Mouse (Mus musculus): ENCODE results near the gene Adcy6. TPM values are rescaled to one million over a fixed set of nuclear protein-coding genes. Genes with fewer than 3 reads are reported as not detected.
A peak's percentile ranks its signal among the peaks of the same experiment; 100 is the strongest.

The Adcy6 gene
- polyA plus RNA-seq, 1 experiment from 2014 or later: 10.7 TPM

DNA sequence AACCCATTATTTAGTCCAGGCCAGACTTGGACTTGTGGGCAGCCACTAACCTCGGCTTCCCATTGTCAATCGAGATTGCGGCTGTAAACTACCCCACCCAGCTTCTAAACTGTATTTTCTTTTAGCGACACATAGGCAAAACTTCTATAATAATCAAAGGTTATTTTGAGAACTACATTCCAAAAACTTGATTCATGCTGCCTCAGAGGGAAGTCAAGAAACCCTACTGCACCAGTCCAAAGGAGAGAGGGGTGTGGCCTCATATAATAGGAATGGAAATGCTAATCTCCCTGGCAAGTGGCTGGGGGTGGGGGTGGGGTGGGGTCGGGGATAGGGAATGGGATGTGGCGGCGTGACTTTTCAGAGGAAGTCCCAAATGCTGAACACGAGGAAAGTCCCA, 16.2 kb upstream of the Adcy6 start:
- ATAC-seq (ENCODE audit: low read depth): no peak
- Histone ChIP-seq H3K9ac (no peak overlapping the region), H3K27me3 (peaks cover 8% of the 10 kb centered on the region), H3K4me3 (no peak overlapping the region), H3K27ac (replicated peaks) (no peak overlapping the region), H3K4me2 (no peak overlapping the region), H3K4me1 (replicated peaks) (peaks cover 30% of the 10 kb centered on the region), H3K9me3 (no peaks in the 10 kb centered on the region), H3K36me3 (no peaks in the 10 kb centered on the region)
- 18% methylated on average over 8 of the region's 8 CpGs for WGBS

DNA sequence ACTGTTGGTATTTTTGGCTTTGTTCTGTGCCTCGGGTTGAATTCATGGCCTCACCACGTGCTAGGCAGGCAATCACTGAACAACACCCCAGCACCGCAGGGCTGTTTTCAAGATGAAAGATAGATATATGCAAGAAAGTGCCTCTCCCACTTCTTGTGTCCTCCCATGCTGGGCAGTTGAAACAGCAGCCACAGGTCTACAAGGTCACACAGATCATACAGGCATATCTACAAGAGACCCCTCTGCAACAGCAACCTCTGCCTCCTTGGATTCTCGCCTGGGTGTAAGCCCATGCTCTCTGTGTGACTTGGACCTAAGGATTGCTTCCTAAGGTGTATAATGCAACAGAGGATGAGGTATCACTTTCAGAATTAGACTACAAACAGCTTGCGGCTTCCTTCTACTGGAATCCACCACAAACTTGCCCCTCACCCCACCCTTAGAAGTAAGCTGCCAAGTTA, 13.5 kb upstream of the Adcy6 start:
- Histone ChIP-seq H3K27me3 (peaks cover 7% of the 10 kb centered on the region), H3K4me3 (no peak overlapping the region), H3K9me3 (no peaks in the 10 kb centered on the region), H3K4me1 (replicated peaks) (peaks cover 8% of the 10 kb centered on the region), H3K36me3 (no peaks in the 10 kb centered on the region), H3K27ac (replicated peaks) (no peak overlapping the region), H3K9ac (no peak overlapping the region), H3K4me2 (no peak overlapping the region)
- no peak for ATAC-seq (ENCODE audit: low read depth)
- 51% methylated on average over 5 of the region's 5 CpGs for WGBS

DNA sequence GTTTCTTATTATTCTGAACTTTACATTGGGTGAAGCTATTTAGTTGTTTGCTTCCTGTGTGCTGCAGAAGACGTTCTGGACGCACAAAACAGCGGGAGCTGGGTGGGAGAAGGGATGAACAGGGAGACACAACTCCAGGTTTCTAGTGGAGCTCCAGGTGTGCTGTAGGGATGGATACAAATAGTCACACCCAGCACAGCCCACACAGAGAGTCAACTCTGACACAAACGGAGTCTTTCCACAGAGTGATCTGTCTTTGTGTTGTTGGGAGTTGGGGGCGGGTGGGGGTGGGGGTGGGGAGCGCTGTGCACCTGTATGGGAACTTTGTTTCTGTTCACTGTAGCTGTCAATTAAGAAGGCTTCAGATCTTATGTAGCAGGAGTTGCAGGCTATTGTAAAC, 12.8 kb upstream of the Adcy6 start:
- H3K4me2 ChIP-seq: no peak overlapping the region
- H3K9me3 ChIP-seq: no peaks in the 10 kb centered on the region
- no peak overlapping the region for H3K4me3 ChIP-seq
- ATAC-seq (ENCODE audit: low read depth): no peak
- H3K27ac ChIP-seq (replicated peaks): no peak overlapping the region
- peaks cover 3% of the 10 kb centered on the region; the same call in 1 of the 2 replicates for H3K4me1 ChIP-seq (replicated peaks)
- peaks cover 10% of the 10 kb centered on the region for H3K27me3 ChIP-seq
- no peaks in the 10 kb centered on the region for H3K36me3 ChIP-seq
- WGBS: 15% methylated on average over 6 of the region's 6 CpGs
- H3K9ac ChIP-seq: no peak overlapping the region

DNA sequence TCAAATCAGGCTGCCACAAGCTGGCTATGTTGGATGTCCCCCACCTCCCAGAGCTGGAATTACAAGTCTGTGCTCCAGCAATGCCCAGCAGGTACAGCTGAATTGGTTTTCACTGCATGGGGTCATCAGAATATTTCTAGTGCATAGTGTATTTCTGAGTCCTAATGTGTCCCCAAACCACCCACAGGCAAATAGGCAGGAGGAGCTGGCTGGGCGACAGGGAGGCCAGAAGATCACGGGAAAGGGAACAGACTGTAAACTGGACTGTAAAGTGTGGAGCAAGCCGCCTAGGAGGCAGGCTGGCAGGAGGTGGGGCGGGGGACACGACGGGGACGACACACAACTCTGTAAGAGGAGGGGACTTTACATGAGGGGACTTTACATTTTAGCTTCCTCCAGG, 12.3 kb upstream of the Adcy6 start:
- H3K27ac ChIP-seq (replicated peaks): no peak overlapping the region
- no peaks in the 10 kb centered on the region for H3K9me3 ChIP-seq
- WGBS: 6% methylated on average over 7 of the region's 7 CpGs
- H3K36me3 ChIP-seq: no peaks in the 10 kb centered on the region
- H3K9ac ChIP-seq: peak overlapping the region; percentile 26; the same call in 1 of the 2 replicates
- H3K27me3 ChIP-seq: peaks cover 10% of the 10 kb centered on the region
- no peak overlapping the region for H3K4me2 ChIP-seq
- no peak overlapping the region for H3K4me3 ChIP-seq
- peaks cover 3% of the 10 kb centered on the region; the same call in 1 of the 2 replicates for H3K4me1 ChIP-seq (replicated peaks)
- no peak for ATAC-seq (ENCODE audit: low read depth)

DNA sequence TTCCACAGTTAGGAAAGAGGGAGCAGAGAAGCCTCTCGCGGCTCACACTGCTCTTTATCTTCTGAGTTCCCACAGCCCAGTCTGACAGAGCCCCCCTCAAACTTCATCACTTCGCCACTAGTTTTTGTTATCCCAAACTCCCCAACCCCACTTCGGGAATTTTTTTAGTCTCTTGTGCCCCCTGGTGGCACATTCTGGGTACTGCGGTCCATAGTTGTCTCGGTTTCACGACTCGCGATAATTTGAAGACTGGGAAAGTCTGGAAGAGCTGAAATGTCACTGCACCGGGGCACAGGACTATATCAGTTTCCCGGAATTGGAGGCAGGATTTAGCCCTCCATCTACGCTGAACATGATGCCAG, 7.3 kb upstream of the Adcy6 start:
- peaks cover 10% of the 10 kb centered on the region for H3K4me1 ChIP-seq (replicated peaks)
- H3K27ac ChIP-seq (replicated peaks): no peak overlapping the region
- WGBS: 1% methylated on average over 12 of the region's 12 CpGs
- 0 out of 2 replicates have a peak overlapping the region, but pooled peaks have one; percentile 34 for H3K9ac ChIP-seq
- peak; percentile 55; the same call in 1 of the 2 replicates for ATAC-seq (ENCODE audit: low read depth)
- no peaks in the 10 kb centered on the region for H3K36me3 ChIP-seq
- H3K27me3 ChIP-seq: peaks cover 10% of the 10 kb centered on the region
- H3K4me2 ChIP-seq: no peak overlapping the region
- no peaks in the 10 kb centered on the region for H3K9me3 ChIP-seq
- H3K4me3 ChIP-seq: no peak overlapping the region

DNA sequence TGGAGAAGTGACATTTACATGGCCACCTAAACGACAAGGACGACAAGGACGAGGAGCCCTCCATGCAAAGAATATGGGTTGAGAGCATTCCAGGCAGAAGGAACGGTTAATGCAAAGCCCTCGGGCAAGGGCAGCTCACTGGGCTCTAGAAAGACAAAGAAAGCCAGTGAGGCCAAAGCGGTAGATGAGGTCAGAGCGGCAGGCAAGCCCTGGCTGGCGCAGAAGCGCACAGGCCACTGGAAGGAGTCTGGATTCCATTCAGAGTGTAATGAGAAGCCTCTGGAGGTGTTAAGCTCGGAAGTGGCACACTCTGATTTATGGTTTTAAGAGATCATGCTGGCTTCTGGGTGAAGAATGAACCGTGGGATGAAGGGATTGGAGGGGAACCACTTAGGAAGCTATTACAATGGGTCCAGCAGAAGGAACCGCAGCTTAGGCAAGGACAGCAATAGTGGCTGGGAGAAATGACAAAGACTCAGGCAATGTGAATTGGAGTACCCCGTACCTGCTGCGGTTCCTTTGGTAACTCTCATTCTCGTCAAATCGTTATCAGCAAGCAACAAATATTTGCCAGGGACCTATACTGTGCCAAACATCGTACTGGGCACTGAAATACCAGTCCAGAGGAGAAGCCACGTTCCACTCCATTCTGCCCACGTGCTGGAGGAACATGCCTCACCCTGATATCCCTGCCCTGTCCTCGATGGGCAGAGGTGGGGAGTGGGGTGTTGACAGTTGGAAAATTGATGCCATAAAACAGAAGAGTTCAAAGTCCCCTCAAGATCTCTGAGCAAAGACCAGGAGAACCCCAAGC, 6.7 kb upstream of the Adcy6 start:
- ATAC-seq (ENCODE audit: low read depth): no peak
- H3K27ac ChIP-seq (replicated peaks): no peak overlapping the region

DNA sequence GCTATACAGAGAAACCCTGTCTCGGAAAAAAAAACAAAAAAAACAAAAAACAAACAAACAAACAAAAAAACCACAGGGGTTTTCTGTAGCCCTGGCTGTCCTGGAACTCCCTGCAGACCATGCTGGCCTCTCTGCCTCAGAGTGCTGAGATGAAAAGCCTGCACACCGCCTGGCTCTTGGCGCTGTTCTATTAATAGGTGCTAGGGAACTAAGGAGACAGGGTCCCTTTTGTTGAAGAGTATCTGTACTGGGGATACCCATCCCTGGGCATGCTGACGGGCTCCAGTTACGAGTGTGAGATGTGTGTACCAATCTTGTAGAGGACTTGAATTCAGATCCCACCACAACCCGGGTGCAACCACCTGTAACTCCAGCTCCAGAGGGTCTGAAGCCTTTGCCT, 5.9 kb upstream of the Adcy6 start:
- Histone ChIP-seq H3K4me2 (no peak overlapping the region), H3K4me3 (no peak overlapping the region), H3K27me3 (peaks cover 10% of the 10 kb centered on the region), H3K9me3 (no peaks in the 10 kb centered on the region), H3K9ac (no peak overlapping the region), H3K4me1 (replicated peaks) (peaks cover 10% of the 10 kb centered on the region), H3K36me3 (no peaks in the 10 kb centered on the region), H3K27ac (replicated peaks) (no peak overlapping the region)
- ATAC-seq (ENCODE audit: low read depth): no peak
- WGBS: 67% methylated on average over 6 of the region's 6 CpGs

More for the DNA sequence above, 6.7 kb upstream of the Adcy6 start:
- Histone ChIP-seq H3K4me1 (replicated peaks) (peaks cover 10% of the 10 kb centered on the region), H3K4me2 (no peak overlapping the region), H3K27me3 (peaks cover 10% of the 10 kb centered on the region), H3K9me3 (no peaks in the 10 kb centered on the region), H3K9ac (no peak overlapping the region), H3K36me3 (no peaks in the 10 kb centered on the region), H3K4me3 (no peak overlapping the region)
- 35% methylated on average over 20 of the region's 20 CpGs for WGBS

DNA sequence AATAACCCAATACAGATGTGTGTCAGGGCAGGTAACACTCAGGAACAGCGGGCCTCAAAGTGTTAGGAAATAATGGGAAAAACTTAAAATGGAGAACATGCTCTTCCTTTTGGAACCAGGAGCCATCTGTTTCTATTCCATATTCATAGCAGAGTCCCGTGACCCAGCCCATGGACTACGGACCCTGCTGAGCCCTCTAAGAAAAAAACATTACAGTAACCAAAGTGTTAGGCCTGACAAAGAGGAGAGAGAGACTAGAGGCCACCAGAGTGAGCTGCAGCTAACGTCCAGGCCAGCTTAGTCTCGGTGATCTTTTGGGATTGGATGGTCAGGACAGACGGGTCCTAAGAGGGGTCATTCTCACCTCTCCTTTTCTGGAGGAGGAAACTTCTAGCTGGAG, 5.1 kb upstream of the Adcy6 start:
- Histone ChIP-seq H3K27me3 (peaks cover 8% of the 10 kb centered on the region; the same call in 1 of the 2 replicates), H3K36me3 (no peaks in the 10 kb centered on the region), H3K9me3 (no peaks in the 10 kb centered on the region), H3K4me1 (replicated peaks) (peaks cover 16% of the 10 kb centered on the region), H3K4me3 (no peak overlapping the region), H3K27ac (replicated peaks) (no peak overlapping the region), H3K4me2 (no peak overlapping the region), H3K9ac (no peak overlapping the region)
- no peak for ATAC-seq (ENCODE audit: low read depth)
- 53% methylated on average over 6 of the region's 6 CpGs for WGBS

DNA sequence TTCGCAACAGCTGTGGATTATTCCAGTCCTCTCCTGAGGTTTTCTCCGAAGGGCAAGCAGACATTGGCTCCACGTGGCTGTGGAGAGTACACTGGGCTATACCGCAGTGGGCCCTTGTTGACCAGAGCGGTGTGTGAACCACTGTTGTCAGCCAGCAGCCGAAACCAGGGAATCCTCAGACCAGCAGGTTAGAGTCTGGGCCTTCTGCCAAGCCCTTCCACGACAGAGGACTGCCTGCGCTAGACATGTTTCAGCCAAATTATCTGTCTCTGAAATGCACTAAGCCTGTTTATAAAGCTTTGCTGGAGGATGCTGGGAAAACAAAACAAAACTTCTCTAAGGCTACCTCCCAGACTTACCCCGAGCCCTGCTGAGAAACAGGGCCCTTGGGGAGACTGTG, 4.7 kb upstream of the Adcy6 start:
- 47% methylated on average over 9 of the region's 9 CpGs for WGBS
- Histone ChIP-seq H3K36me3 (no peaks in the 10 kb centered on the region), H3K27ac (replicated peaks) (peak overlapping the region; percentile 46; the same call in 1 of the 2 replicates), H3K9me3 (no peaks in the 10 kb centered on the region), H3K4me3 (no peak overlapping the region), H3K4me1 (replicated peaks) (peaks cover 20% of the 10 kb centered on the region), H3K9ac (no peak overlapping the region), H3K27me3 (peaks cover 8% of the 10 kb centered on the region; the same call in 1 of the 2 replicates), H3K4me2 (no peak overlapping the region)
- ATAC-seq (ENCODE audit: low read depth): no peak

DNA sequence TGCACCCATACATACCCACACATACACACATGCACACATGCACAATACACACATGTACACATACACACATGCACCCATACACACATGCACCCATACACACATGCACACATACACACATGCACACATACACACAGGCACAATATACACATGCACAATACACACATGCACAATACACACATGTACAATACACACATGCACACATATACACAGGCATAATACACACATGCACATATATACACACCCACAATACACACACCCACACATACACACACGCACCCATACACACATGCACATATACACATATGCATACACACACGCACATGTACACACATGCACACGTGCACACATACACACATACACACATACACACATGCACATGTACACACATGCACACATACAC, 2.4 kb upstream of the Adcy6 start:
- H3K4me2 ChIP-seq: no peak overlapping the region
- peaks cover 36% of the 10 kb centered on the region for H3K4me1 ChIP-seq (replicated peaks)
- no peak overlapping the region for H3K4me3 ChIP-seq
- H3K27me3 ChIP-seq: no peaks in the 10 kb centered on the region
- no peak overlapping the region for H3K9ac ChIP-seq
- WGBS: 95% methylated on average over 3 of the region's 3 CpGs
- H3K36me3 ChIP-seq: no peaks in the 10 kb centered on the region
- no peak overlapping the region for H3K27ac ChIP-seq (replicated peaks)
- no peaks in the 10 kb centered on the region for H3K9me3 ChIP-seq
- ATAC-seq (ENCODE audit: low read depth): no peak

DNA sequence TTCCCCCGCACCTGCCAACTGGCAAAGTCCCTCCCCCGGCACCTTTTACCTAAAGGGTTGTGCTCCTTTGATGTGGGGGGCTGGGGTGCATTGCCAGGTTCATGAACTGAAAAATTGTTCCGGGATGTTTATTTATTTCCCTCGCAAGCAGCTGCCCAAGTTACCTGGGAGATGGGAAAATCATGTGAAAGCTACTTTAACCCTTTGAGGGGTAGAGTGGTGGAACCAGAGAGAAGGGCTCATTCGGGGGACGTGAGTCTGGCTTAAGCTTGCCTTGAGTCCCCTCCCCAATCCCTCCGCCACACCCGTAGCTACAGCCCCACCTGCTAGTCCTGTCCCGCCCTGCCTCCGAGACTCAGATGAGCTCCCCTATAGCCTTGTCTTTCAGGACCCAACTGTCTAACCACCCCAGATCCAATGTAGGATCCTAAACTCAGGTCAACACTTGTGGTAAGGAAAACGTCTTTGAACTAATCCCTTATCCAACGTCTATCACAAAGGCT, 306 bp upstream of the Adcy6 start:
- H3K9ac ChIP-seq: peak overlapping the region; percentile 90
- no peak for ATAC-seq (ENCODE audit: low read depth)
- peak overlapping the region; percentile 77 for H3K4me3 ChIP-seq
- H3K27me3 ChIP-seq: no peaks in the 10 kb centered on the region
- H3K4me2 ChIP-seq: peak overlapping the region; percentile 81
- WGBS: 4% methylated on average over 12 of the region's 12 CpGs
- H3K36me3 ChIP-seq: no peaks in the 10 kb centered on the region
- H3K4me1 ChIP-seq (replicated peaks): peaks cover 48% of the 10 kb centered on the region
- peak overlapping the region; percentile 92 for H3K27ac ChIP-seq (replicated peaks)
- H3K9me3 ChIP-seq: no peaks in the 10 kb centered on the region

DNA sequence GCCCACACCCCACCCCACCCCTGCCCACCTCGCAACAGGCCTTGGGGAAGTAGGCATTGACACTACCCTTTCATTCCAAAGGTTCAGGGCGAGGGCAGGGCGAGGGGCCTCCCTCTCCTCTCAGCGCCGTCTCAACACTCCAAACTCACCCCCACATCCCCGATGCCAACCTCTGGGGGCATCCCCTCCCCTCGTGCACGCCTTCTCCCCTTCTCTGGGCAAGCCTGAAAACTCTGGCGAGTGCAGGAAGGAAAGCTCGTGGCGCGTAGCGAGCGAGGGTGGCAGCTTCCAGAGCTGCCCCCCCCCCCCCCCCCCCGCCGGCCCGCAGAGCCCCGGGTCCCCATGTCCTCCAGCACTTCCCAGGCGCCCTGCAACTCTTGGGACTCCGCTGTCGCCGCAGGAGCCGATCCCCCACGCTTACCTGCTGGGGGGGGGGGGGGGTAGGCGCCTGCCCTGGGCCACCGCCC, 1.1 kb downstream of the Adcy6 start:
- Histone ChIP-seq H3K27me3 (no peaks in the 10 kb centered on the region), H3K4me3 (peak overlapping the region; percentile 77), H3K4me1 (replicated peaks) (peaks cover 41% of the 10 kb centered on the region), H3K27ac (replicated peaks) (peak overlapping the region; percentile 92), H3K4me2 (peak overlapping the region; percentile 81), H3K9ac (peak overlapping the region; percentile 90), H3K9me3 (no peaks in the 10 kb centered on the region), H3K36me3 (peaks cover 9% of the 10 kb centered on the region)
- peak; percentile 40 for ATAC-seq (ENCODE audit: low read depth)
- WGBS: 0% methylated on average over 8 of the region's 26 CpGs
